Mouse (Mus musculus) kidney, embryonic 16.5 days (tissue): ENCODE data around the gene Adamtsl1. TPM values are rescaled to one million over a fixed set of nuclear protein-coding genes. Genes with fewer than 3 reads are reported as not detected.

Experiments
- ATAC-seq: fragments of 200-750 bp; cut with Nextera tagmentation; 2 replicates; pipeline ENCODE4 v1.8.0; 2017; ENCODE audit warnings: moderate TSS enrichment; ENCODE audit not compliant: low FRiP score, low TSS enrichment
- H3K27ac ChIP-seq: fragments of 300-500 bp; sonication (generic); 2 replicates; pipeline ENCODE4 v1.5.1; 2014; ENCODE audit warnings: low read length
- H3K27me3 ChIP-seq: fragments of 300-500 bp; sonication (generic); 2 replicates; pipeline ENCODE4 v1.6.1; 2014; ENCODE audit warnings: low read length, control low read depth, mixed read lengths; ENCODE audit not compliant: insufficient read depth
- H3K36me3 ChIP-seq: fragments of 300-500 bp; sonication (generic); 2 replicates; pipeline ENCODE4 v1.6.1; 2014; ENCODE audit warnings: low read length, control low read depth, mixed read lengths; ENCODE audit not compliant: insufficient read depth
- H3K4me1 ChIP-seq: fragments of 300-500 bp; sonication (generic); 2 replicates; pipeline ENCODE4 v1.6.1; 2014; ENCODE audit warnings: low read length, control low read depth, mixed read lengths; ENCODE audit not compliant: insufficient read depth
- H3K4me2 ChIP-seq: fragments of 300-500 bp; sonication (generic); replicated peaks from 2 replicates; pipeline ENCODE4 v1.6.1; 2014; ENCODE audit warnings: low read depth, low read length
- H3K4me3 ChIP-seq: fragments of 300-500 bp; sonication (generic); 2 replicates; pipeline ENCODE4 v1.5.1; 2014; ENCODE audit warnings: mild to moderate bottlenecking, low read length
- H3K9ac ChIP-seq: fragments of 300-500 bp; sonication (generic); replicated peaks from 2 replicates; pipeline ENCODE4 v1.6.1; 2014; ENCODE audit warnings: low read length
- H3K9me3 ChIP-seq: fragments of 300-500 bp; sonication (generic); 2 replicates; pipeline ENCODE4 v1.6.1; 2016; ENCODE audit warnings: low read length, control low read depth
- WGBS: fragments of 180-500 bp; shearing (Covaris S2); extraction: QIAGEN DNeasy Blood & Tissue Kit; methylation state at CpG from one replicate; pipeline ENCODE4 v1.1.7; 2014; 5-methylcytosine and 5-hydroxymethylcytosine counted together
- polyA plus RNA-seq: library from polyadenylated mRNA; unstranded; fragments of >200 nt; fragmentation: Nextera tagmentation; extraction: Ambion mirVana; gene quantifications from 2 replicates; pipeline ENCODE4 v1.2.1, GENCODE M21; 2015

The Adamtsl1 gene
- polyA plus RNA-seq, 1 experiment from 2014 or later = 18.1 TPM

- Histone ChIP-seq H3K36me3 (no peaks in the 10 kb centered on the region), H3K4me2 (no peak overlapping the region), H3K27ac (no peak overlapping the region), H3K9me3 (no peaks in the 10 kb centered on the region), H3K4me3 (no peak overlapping the region), H3K27me3 (no peaks in the 10 kb centered on the region), H3K4me1 (no peaks in the 10 kb centered on the region), H3K9ac (no peak overlapping the region)
- ATAC-seq = no peak
- 93% methylated on average over 4 of the region's 4 CpGs for WGBS
Measured at GRCm38 (mm10) chr4:85922741-85923140, 408.8 kb downstream of the Adamtsl1 start.

GRCm38 (mm10) chr4:85932129-85932528 lies 418.2 kb downstream of the Adamtsl1 start:
- H3K27ac ChIP-seq = no peak overlapping the region
- no peak for ATAC-seq
- no peaks in the 10 kb centered on the region for H3K4me1 ChIP-seq
- no peaks in the 10 kb centered on the region for H3K9me3 ChIP-seq
- H3K4me3 ChIP-seq = no peak overlapping the region
- H3K9ac ChIP-seq = no peak overlapping the region
- H3K27me3 ChIP-seq = no peaks in the 10 kb centered on the region
- no peak overlapping the region for H3K4me2 ChIP-seq
- H3K36me3 ChIP-seq = no peaks in the 10 kb centered on the region

- H3K27me3 ChIP-seq = no peaks in the 10 kb centered on the region
- 0 out of 2 replicates have a peak, but pooled peaks cover 5% of the 10 kb centered on the region for H3K4me1 ChIP-seq
- no peaks in the 10 kb centered on the region for H3K36me3 ChIP-seq
- WGBS = 65% methylated on average over 5 of the region's 5 CpGs
- no peak overlapping the region for H3K4me3 ChIP-seq
- ATAC-seq = peak; percentile 71; the same call in 1 of the 2 replicates
- no peak overlapping the region for H3K9ac ChIP-seq
- no peaks in the 10 kb centered on the region for H3K9me3 ChIP-seq
- no peak overlapping the region for H3K4me2 ChIP-seq
- 0 out of 2 replicates have a peak overlapping the region, but pooled peaks have one; percentile 7 for H3K27ac ChIP-seq
Measured at GRCm38 (mm10) chr4:85939460-85939859, 425.5 kb downstream of the Adamtsl1 start.

- H3K27me3 ChIP-seq = no peaks in the 10 kb centered on the region
- ATAC-seq = no peak
- no peak overlapping the region for H3K27ac ChIP-seq
- H3K4me3 ChIP-seq = no peak overlapping the region
- H3K36me3 ChIP-seq = no peaks in the 10 kb centered on the region
- no peak overlapping the region for H3K9ac ChIP-seq
- H3K9me3 ChIP-seq = no peaks in the 10 kb centered on the region
- WGBS = 91% methylated on average over 2 of the region's 2 CpGs
- no peak overlapping the region for H3K4me2 ChIP-seq
- 0 out of 2 replicates have a peak, but pooled peaks cover 5% of the 10 kb centered on the region for H3K4me1 ChIP-seq
Measured at GRCm38 (mm10) chr4:85941857-85942256, 427.9 kb downstream of the Adamtsl1 start.

- no peak overlapping the region for H3K27ac ChIP-seq
- no peaks in the 10 kb centered on the region for H3K27me3 ChIP-seq
- no peaks in the 10 kb centered on the region for H3K9me3 ChIP-seq
- no peak overlapping the region for H3K9ac ChIP-seq
- no peak overlapping the region for H3K4me2 ChIP-seq
- no peaks in the 10 kb centered on the region for H3K36me3 ChIP-seq
- WGBS = 78% methylated on average over 4 of the region's 4 CpGs
- no peaks in the 10 kb centered on the region for H3K4me1 ChIP-seq
- no peak overlapping the region for H3K4me3 ChIP-seq
- no peak for ATAC-seq
Measured at GRCm38 (mm10) chr4:85953590-85953989, 439.6 kb downstream of the Adamtsl1 start.

GRCm38 (mm10) chr4:85955387-85955786 lies 441.4 kb downstream of the Adamtsl1 start:
- H3K4me1 ChIP-seq = peaks cover 4% of the 10 kb centered on the region; the same call in 1 of the 2 replicates
- no peak overlapping the region for H3K4me2 ChIP-seq
- H3K27ac ChIP-seq = no peak overlapping the region
- no peaks in the 10 kb centered on the region for H3K36me3 ChIP-seq
- no peak overlapping the region for H3K4me3 ChIP-seq
- 79% methylated on average over 3 of the region's 3 CpGs for WGBS
- no peak for ATAC-seq
- no peaks in the 10 kb centered on the region for H3K27me3 ChIP-seq
- no peaks in the 10 kb centered on the region for H3K9me3 ChIP-seq
- no peak overlapping the region for H3K9ac ChIP-seq

GRCm38 (mm10) chr4:85957266-85957665 lies 443.3 kb downstream of the Adamtsl1 start:
- Histone ChIP-seq H3K4me1 (peaks cover 4% of the 10 kb centered on the region; the same call in 1 of the 2 replicates), H3K4me2 (no peak overlapping the region), H3K27me3 (no peaks in the 10 kb centered on the region), H3K4me3 (no peak overlapping the region), H3K36me3 (no peaks in the 10 kb centered on the region), H3K27ac (no peak overlapping the region), H3K9me3 (no peaks in the 10 kb centered on the region), H3K9ac (no peak overlapping the region)
- no peak for ATAC-seq
- 78% methylated on average over 4 of the region's 4 CpGs for WGBS

- no peak overlapping the region for H3K4me2 ChIP-seq
- no peak for ATAC-seq
- no peaks in the 10 kb centered on the region for H3K36me3 ChIP-seq
- no peak overlapping the region for H3K27ac ChIP-seq
- no peak overlapping the region for H3K9ac ChIP-seq
- no peaks in the 10 kb centered on the region for H3K27me3 ChIP-seq
- no peaks in the 10 kb centered on the region for H3K9me3 ChIP-seq
- 47% methylated on average over 1 of the region's 1 CpGs for WGBS
- peaks cover 4% of the 10 kb centered on the region; the same call in 1 of the 2 replicates for H3K4me1 ChIP-seq
- no peak overlapping the region for H3K4me3 ChIP-seq
Measured at GRCm38 (mm10) chr4:85957879-85958278, 443.9 kb downstream of the Adamtsl1 start.

GRCm38 (mm10) chr4:85959019-85959418 lies 445.0 kb downstream of the Adamtsl1 start:
- WGBS = 59% methylated on average over 2 of the region's 2 CpGs
- Histone ChIP-seq H3K4me2 (no peak overlapping the region), H3K4me3 (no peak overlapping the region), H3K9ac (no peak overlapping the region), H3K27me3 (no peaks in the 10 kb centered on the region), H3K36me3 (no peaks in the 10 kb centered on the region), H3K4me1 (peaks cover 4% of the 10 kb centered on the region; the same call in 1 of the 2 replicates), H3K9me3 (no peaks in the 10 kb centered on the region), H3K27ac (no peak overlapping the region)
- no peak for ATAC-seq

- no peak overlapping the region for H3K4me2 ChIP-seq
- H3K27me3 ChIP-seq = no peaks in the 10 kb centered on the region
- 73% methylated on average over 3 of the region's 3 CpGs for WGBS
- H3K9me3 ChIP-seq = no peaks in the 10 kb centered on the region
- no peak overlapping the region for H3K9ac ChIP-seq
- H3K4me1 ChIP-seq = 0 out of 2 replicates have a peak, but pooled peaks cover 4% of the 10 kb centered on the region
- no peak for ATAC-seq
- H3K4me3 ChIP-seq = no peak overlapping the region
- H3K36me3 ChIP-seq = no peaks in the 10 kb centered on the region
- H3K27ac ChIP-seq = no peak overlapping the region
Measured at GRCm38 (mm10) chr4:85976188-85976587, 462.2 kb downstream of the Adamtsl1 start.
